Mouse (Mus musculus): ENCODE data around the gene Skint4. TPM values are rescaled to one million over a fixed set of nuclear protein-coding genes. Genes with fewer than 3 reads are reported as not detected.

Skint4 gene
- total RNA-seq (2021), result not detected
- long read RNA-seq, experiment 1, result 0 reads
- long read RNA-seq, experiment 2, result 0 reads

- DNase-seq, result no peak
These were observed at the start of gene Skint4 for GRCm38 (mm10) chr4:112071716-112072115. Gene Skint4, plus strand, starts transcription at chr4:112072016.

Other genes starting within 250 kb of the Skint4 start
- under 1 TPM; 0.11 to 0.12 TPM for gene Slc5a9, start 169.1 kb upstream of the Skint4 start, total RNA-seq (2021)
- not detected for gene Skint8, start 152.6 kb upstream of the Skint4 start, total RNA-seq (2021)
- not detected for gene Skint7, start 99.1 kb upstream of the Skint4 start, total RNA-seq (2021)
- gene Skint1, start 65.7 kb upstream of the Skint4 start, total RNA-seq (2021), result not detected
- not detected for gene Skint3, start 160.2 kb downstream of the Skint4 start, total RNA-seq (2021)